Mouse (Mus musculus) layer of hippocampus, adult 9-10 months (tissue): ENCODE results near the gene Gm10697.
"Not testable (repeated sequence)": the region's sequence is repeated elsewhere in the genome, so short reads cannot be mapped to it uniquely, and the experiment has no call there.

Source experiments
- DNase-seq: peaks from one replicate; pipeline ENCODE4 v3.0.0; 2022; ENCODE audit warnings: low spot score

Gene Gm10697

DNA sequence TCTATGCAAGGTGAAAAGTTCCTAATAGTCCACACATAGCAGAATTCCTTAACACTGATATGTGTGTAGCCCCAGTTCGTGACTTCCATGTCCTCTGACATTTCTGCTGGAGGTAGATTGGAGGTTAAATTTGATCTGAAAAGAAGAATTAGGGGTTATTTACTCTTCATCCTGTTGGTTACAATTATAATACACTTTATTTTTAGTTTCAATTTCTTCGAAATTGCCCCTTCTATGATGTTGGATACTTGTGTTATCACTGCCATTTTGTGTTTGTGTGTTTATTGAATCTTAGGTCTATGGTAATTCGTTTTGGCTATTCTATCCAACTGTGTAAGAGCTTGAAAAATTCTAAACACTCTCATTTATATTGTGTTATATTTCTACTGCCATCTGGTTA lies at the start of gene Gm10697:
Gene Gm10697, minus strand, starts transcription at position 101 of the 400 bp plus-strand sequence.
- not testable (repeated sequence) for DNase-seq

GRCm38 (mm10) chr3:94115071-94115470 lies 42.6 kb upstream of the Gm10697 start:
- DNase-seq, result not testable (repeated sequence)

- not testable (repeated sequence) for DNase-seq
These were observed 17.7 kb downstream of the Gm10697 start, which contains the start of gene Gm9125 for GRCm38 (mm10) chr3:94054785-94055184. Gene Gm9125, minus strand, starts transcription at chr3:94054885.

DNA sequence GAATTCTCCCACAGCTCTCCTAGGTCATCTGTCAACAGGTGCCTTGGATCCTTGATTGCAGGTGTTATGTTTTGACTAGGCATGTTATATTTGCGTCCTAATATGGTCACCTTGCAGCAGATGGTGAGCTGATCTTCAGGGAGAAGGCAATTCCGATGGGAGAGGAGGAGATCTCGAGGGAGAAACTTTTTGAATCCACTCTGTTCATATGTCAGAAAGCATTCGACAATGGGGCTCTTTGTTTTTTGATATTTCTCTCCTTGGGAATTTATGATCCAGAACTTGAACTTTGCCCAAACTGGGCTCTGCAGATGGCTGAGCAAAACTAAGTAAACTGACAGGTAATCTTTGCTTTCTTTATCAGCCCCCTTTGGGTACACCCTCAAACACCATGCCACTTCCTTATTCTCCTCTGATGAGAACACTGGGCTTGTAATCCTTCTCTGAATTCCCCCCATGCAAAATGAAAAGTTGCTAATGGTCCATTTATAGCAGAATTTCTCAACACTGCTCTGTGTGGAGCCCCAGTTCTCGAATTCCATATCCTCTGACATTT lies 22.8 kb downstream of the Gm10697 start:
- DNase-seq, result not testable (repeated sequence)

- not testable (repeated sequence) for DNase-seq
These were observed 34.2 kb downstream of the Gm10697 start for GRCm38 (mm10) chr3:94038241-94038640.

DNA sequence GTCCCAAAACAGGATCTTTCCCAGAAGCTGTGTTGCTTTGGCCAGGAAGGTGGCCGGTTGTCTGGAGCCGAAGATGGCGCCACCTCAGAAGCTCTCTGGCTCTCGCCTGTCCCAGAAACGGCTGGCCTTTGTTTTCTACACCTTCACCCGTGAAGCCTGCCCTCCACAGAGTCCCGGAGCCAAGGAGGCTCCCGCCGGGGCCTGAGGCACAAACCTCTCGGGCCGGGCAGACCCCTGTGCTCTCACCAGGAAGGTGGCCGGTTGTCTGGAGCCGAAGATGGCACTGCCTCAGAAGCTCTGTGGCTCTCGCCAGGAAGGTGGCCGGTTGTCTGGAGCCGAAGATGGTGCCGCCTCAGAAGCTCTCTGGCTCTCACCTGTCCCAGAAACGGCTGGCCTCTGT lies 38.0 kb downstream of the Gm10697 start:
- DNase-seq, result not testable (repeated sequence)
